Comparison of ENCODE assay signal across 20 mouse cellular contexts in the genomic region with DNA sequence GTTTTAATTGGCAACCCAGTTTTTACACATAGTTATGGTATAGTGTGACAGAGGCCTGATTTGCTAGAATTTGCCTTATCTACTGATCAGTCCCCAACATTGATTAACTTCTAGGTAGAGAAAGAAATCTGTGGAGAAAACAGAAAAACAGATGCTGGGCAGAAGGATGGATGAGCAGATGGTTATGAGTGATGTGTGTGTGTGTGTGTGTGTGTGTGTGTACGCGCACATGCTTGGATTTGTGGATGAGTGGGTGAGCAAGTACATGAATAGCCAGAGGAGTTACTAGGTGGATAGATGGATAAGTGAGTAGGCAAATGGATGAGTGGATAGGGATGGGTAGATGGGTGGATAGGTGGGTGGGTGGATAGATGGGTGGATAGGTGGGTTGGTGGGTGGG. TPM values are rescaled to one million over a fixed set of nuclear protein-coding genes. Genes with fewer than 3 reads are reported as not detected.
DNase-seq lines count a peak whose midpoint lies in the region; ATAC-seq lines count a peak whose summit lies in the region.
"Had no signal": no experiment of that assay in that cellular context is flagged by ENCODE, and none has a peak within 500 bp of the region (broad histone marks: within the 10 kb centered on the region; RNA-seq: fewer than 3 reads in every experiment).

No protein-coding gene starts in this region.

- no peaks in the 10 kb centered on the region for H3K27me3 ChIP-seq in forebrain, embryonic 14.5 days (replicated peaks; ENCODE audit: control insufficient read depth, insufficient read depth, low read length)
- no peaks in the 10 kb centered on the region for H3K27me3 ChIP-seq in forebrain, embryonic 13.5 days
- H3K27me3 ChIP-seq: embryonic facial prominence, embryonic 12.5 days had no signal

- no peak overlapping the region for H3K4me3 ChIP-seq in forebrain, embryonic 14.5 days (ENCODE audit: low read depth, low read length)
- H3K4me3 ChIP-seq in forebrain, embryonic 13.5 days, result no peak overlapping the region
- H3K4me3 ChIP-seq: embryonic facial prominence, embryonic 10.5 days; embryonic facial prominence, embryonic 12.5 days had no signal

- no peak for ATAC-seq in forebrain, embryonic 14.5 days
- ATAC-seq in forebrain, embryonic 13.5 days, result no peak
- ATAC-seq: activated CD4-positive, CD25-positive, alpha-beta regulatory T cell, adult 4 months; CD4-positive, CD25-positive, alpha-beta regulatory T cell, adult 4 months; forebrain, embryonic 16.5 days; Patski had no signal

- no peak overlapping the region for H3K9ac ChIP-seq in forebrain, embryonic 14.5 days (ENCODE audit: low read length)
- no peak overlapping the region for H3K9ac ChIP-seq in forebrain, embryonic 13.5 days
- H3K9ac ChIP-seq: embryonic facial prominence, embryonic 12.5 days had no signal

- H3K4me1 ChIP-seq in forebrain, embryonic 14.5 days (ENCODE audit: control insufficient read depth, insufficient read depth, low read length), result no peaks in the 10 kb centered on the region
- no peaks in the 10 kb centered on the region for H3K4me1 ChIP-seq in forebrain, embryonic 13.5 days
- H3K4me1 ChIP-seq: embryonic facial prominence, embryonic 10.5 days; embryonic facial prominence, embryonic 12.5 days had no signal

- H3K4me2 ChIP-seq in forebrain, embryonic 14.5 days (ENCODE audit: low read length), result no peak overlapping the region
- H3K4me2 ChIP-seq in forebrain, embryonic 13.5 days, result no peak overlapping the region
- H3K4me2 ChIP-seq: embryonic facial prominence, embryonic 12.5 days had no signal

- no peaks in the 10 kb centered on the region for H3K36me3 ChIP-seq in forebrain, embryonic 14.5 days (ENCODE audit: control insufficient read depth, insufficient read depth, low read length)
- no peaks in the 10 kb centered on the region for H3K36me3 ChIP-seq in forebrain, embryonic 13.5 days (ENCODE audit: poor library complexity, severe bottlenecking)
- H3K36me3 ChIP-seq: embryonic facial prominence, embryonic 10.5 days; embryonic facial prominence, embryonic 12.5 days; G1E had no signal

- H3K27ac ChIP-seq in forebrain, embryonic 14.5 days (ENCODE audit: low read depth, low read length), result no peak overlapping the region
- no peak overlapping the region for H3K27ac ChIP-seq in forebrain, embryonic 13.5 days
- H3K27ac ChIP-seq: embryonic facial prominence, embryonic 10.5 days; embryonic facial prominence, embryonic 12.5 days had no signal

- DNase-seq in forebrain, embryonic 14.5 days (ENCODE audit: low spot score), result peak; percentile 17
- DNase-seq in layer of hippocampus, adult 9-11 months, result peak; percentile 39
- no peak for DNase-seq in layer of hippocampus, adult 9-10 months (ENCODE audit: low spot score)
- DNase-seq in kidney, postnatal 25 days, result no peak
- DNase-seq: adrenal gland, adult 8-10 months; adrenal gland, postnatal 14 days; adrenal gland, postnatal 36 days; B cell, adult 2 months; cerebellum, adult 2 months; cerebellum, adult 9-10 months; cerebellum, postnatal 10 days; cerebellum, postnatal 25 days had no signal

- H3K9me3 ChIP-seq in forebrain, embryonic 14.5 days (replicated peaks; ENCODE audit: control insufficient read depth, low read length), result no peaks in the 10 kb centered on the region
- no peaks in the 10 kb centered on the region for H3K9me3 ChIP-seq in forebrain, embryonic 13.5 days (replicated peaks)
- H3K9me3 ChIP-seq: embryonic facial prominence, embryonic 10.5 days; embryonic facial prominence, embryonic 12.5 days had no signal

- WGBS in forebrain, embryonic 14.5 days, result 86% methylated on average over 2 of the region's 2 CpGs
- WGBS in forebrain, embryonic 13.5 days, result 75% methylated on average over 2 of the region's 2 CpGs

RNA-seq across cellular contexts. Expression of gene Atp2b2, which starts 20.7 kb away (rescaled TPM):
- polyA plus RNA-seq in forebrain, embryonic 14.5 days (2014; fragmentation: Nextera tagmentation; extraction: Ambion mirVana), result 13.4 and 20.5 TPM in 2 replicates
- polyA plus RNA-seq in forebrain, embryonic 13.5 days (2015; fragmentation: Nextera tagmentation; extraction: Ambion mirVana), result 15.1 and 15.5 TPM in 2 replicates
- polyA plus RNA-seq: G1E had no signal

Comparison
In these comparisons a context has a peak if more than half of its experiments do, and no peak if none do; other contexts are left out.
1. DNase-seq: peak in forebrain, embryonic 14.5 days (single experiment) and layer of hippocampus, adult 9-11 months (single experiment); none in layer of hippocampus, adult 9-10 months (single experiment) and kidney, postnatal 25 days (0 of 2).